Mouse (Mus musculus) testis, adult 2 months (tissue): ENCODE results near the gene Cspg4.

Source experiments
- CTCF ChIP-seq: fragments of 200-500 bp; IDR thresholded peaks from 2 replicates; pipeline ENCODE4 v1.5.1; 2012; ENCODE audit warnings: low read depth, mild to moderate bottlenecking, inconsistent platforms, low read length, moderate library complexity; ENCODE audit not compliant: control insufficient read depth, insufficient read depth, insufficient replicate concordance
- POLR2A ChIP-seq: fragments of 200-500 bp; IDR thresholded peaks from 2 replicates; pipeline ENCODE4 v1.6.1; 2012; ENCODE audit warnings: low read depth, mild to moderate bottlenecking, inconsistent platforms, low read length, moderate library complexity; ENCODE audit not compliant: control insufficient read depth

DNA sequence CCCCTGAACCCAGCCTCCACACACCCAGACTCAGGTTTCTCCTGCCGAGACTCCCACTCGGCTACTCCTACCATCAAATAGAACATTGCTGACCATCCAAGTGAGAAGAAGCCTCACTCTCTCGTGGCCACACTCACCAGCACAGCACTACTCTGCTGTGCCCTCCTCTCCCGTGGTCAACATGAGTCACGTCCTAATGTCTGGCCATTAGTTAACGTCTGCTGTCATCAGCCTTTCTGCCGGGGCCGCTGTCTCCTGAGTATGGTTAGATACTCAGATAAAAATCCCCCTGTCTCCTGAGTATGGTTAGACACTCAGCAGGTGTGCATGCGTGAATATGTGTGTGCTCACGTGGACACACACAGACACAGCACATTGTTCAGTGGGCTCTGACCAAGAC, 5.9 kb downstream of the Cspg4 start:
- TF ChIP-seq CTCF, result no peak
- no peak for TF ChIP-seq POLR2A
